Mouse (Mus musculus) CD8-positive naive resting alpha-beta T cell, adult 2 months (primary cell): Measurements from ENCODE around the gene Cyp24a1.

Experiments used
- DNase-seq, 2 experiments: peaks; one replicate each; pipeline ENCODE4 v3.0.0; 2022; ENCODE audit warnings: low read depth in 2 of 2, low spot score in 2 of 2

Cyp24a1 gene

GRCm38 (mm10) chr2:170445861-170446260 lies 51.1 kb downstream of the Cyp24a1 start:
- no peak for DNase-seq

DNA sequence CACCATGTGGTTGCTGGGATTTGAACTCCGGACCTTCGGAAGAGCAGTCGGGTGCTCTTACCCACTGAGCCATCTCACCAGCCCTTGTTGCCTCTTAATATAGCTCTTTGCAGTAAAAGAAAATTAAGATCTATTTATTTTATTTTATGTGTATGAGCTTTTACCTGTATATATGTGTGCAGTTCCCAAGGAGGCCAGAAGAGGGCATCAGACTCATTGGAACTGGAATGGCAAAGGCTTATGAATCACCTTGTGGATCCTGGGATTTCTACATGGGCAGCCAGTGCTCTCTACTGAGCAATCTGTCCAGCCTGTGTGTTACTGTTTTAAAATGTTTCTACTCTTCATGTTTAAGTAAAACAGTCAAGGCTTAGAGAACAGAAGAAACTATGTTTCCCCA lies 54.4 kb downstream of the Cyp24a1 start:
- DNase-seq, result no peak

DNA sequence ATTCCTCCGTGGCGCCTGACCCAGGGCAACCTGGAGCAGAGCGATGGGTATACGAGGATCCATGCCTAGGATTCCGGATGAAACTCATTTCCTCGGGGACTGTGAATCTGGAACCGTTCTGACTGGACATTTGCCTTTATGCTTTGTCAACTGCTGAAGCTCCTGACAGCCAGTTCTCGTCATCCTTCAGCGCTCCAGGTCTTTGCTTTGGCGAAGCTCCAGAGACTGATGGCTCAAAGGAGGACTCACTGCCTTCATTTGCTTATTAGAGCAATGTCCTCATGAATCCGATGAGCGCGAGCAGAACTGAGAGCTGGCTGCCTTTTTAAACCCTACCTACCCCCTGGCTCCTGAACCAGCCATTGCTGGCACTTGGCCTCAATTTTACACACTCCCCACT lies 58.2 kb downstream of the Cyp24a1 start:
- no peak for DNase-seq

GRCm38 (mm10) chr2:170436204-170436603 lies 60.7 kb downstream of the Cyp24a1 start:
- DNase-seq, result no peak
